Mouse (Mus musculus) liver, postnatal 0 days (tissue): ENCODE data around the gene Trnau1ap.

ENCODE experiments used
- CTCF ChIP-seq: sonication (generic); IDR thresholded peaks from 2 replicates; pipeline ENCODE4 v1.5.1; 2016; ENCODE audit warnings: antibody characterized with exemption, low read depth
- EP300 ChIP-seq: IDR thresholded peaks from 2 replicates; pipeline ENCODE4 v1.6.1; 2016; ENCODE audit warnings: antibody characterized with exemption, low read depth, mild to moderate bottlenecking

DNA sequence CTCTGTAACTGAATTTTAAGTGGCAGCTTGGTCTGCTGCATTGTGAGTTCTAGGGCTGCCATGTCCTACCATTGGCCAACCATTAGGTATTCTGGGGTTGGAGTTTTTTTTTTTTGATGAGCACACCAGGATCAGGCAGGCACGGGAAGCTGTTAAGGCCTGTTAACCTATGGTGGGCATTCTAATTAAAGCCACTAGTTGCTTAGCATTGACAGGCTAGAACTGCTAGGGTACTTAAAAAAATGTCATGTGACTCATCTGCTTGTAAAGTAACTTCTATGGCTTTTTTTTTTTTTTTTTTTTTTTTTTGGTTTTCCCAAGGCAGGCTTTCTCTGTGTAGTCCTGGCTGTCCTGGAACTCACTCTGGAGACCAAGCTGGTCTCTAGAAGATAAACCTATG is 18.1 kb downstream of the Trnau1ap start:
- no peak for TF ChIP-seq EP300
- no peak for TF ChIP-seq CTCF
